Mouse (Mus musculus): Measurements from ENCODE around the gene Ctnnd2. TPM values are rescaled to one million over a fixed set of nuclear protein-coding genes. Genes with fewer than 3 reads are reported as not detected.

The Ctnnd2 gene
- polyA plus RNA-seq, 1 experiment from 2014 or later, result 0.16 TPM

GRCm38 (mm10) chr15:30333336-30334310, 161.2 kb downstream of the Ctnnd2 start:
- Histone ChIP-seq H3K4me2 (no peak overlapping the region), H3K27ac (replicated peaks) (no peak overlapping the region), H3K36me3 (replicated peaks) (no peaks in the 10 kb centered on the region), H3K4me3 (replicated peaks) (no peak overlapping the region), H3K4me1 (replicated peaks) (no peaks in the 10 kb centered on the region), H3K9me3 (replicated peaks) (no peaks in the 10 kb centered on the region), H3K9ac (no peak overlapping the region), H3K27me3 (no peaks in the 10 kb centered on the region)
- no peak for ATAC-seq (ENCODE audit: insufficient read depth)
- 59% methylated on average over 2 of the region's 2 CpGs for WGBS (ENCODE audit: insufficient replicate concordance)

- Histone ChIP-seq H3K4me2 (no peak overlapping the region), H3K9ac (no peak overlapping the region), H3K27ac (replicated peaks) (no peak overlapping the region), H3K36me3 (replicated peaks) (no peaks in the 10 kb centered on the region), H3K27me3 (no peaks in the 10 kb centered on the region), H3K4me3 (replicated peaks) (no peak overlapping the region), H3K9me3 (replicated peaks) (no peaks in the 10 kb centered on the region), H3K4me1 (replicated peaks) (no peaks in the 10 kb centered on the region)
- ATAC-seq (ENCODE audit: insufficient read depth), result no peak
- WGBS (ENCODE audit: insufficient replicate concordance), result 60% methylated on average over 6 of the region's 6 CpGs
Measured at GRCm38 (mm10) chr15:30338585-30339197, 166.3 kb downstream of the Ctnnd2 start.

DNA sequence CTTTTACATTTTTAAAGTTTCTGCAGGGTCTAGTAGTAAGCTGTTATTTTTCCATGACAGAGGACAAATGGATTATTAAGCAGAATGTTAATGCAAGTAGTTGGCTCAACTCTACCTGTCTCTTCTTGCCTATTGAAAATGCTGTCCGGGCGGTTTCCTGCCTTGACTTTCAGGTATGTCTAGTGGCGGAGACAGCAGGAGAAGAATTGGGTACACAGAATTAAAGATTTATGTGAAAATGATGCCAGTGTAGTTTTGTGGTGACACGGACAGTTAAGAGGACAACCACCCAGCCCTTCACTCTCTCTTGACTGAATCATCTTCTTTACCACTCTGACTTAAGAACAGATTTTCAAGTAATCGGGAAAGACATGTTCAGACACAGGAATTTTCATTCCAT, 173.4 kb downstream of the Ctnnd2 start:
- Histone ChIP-seq H3K4me1 (replicated peaks) (no peaks in the 10 kb centered on the region), H3K27me3 (no peaks in the 10 kb centered on the region), H3K4me3 (replicated peaks) (no peak overlapping the region), H3K27ac (replicated peaks) (no peak overlapping the region), H3K9ac (no peak overlapping the region), H3K36me3 (replicated peaks) (no peaks in the 10 kb centered on the region), H3K4me2 (no peak overlapping the region), H3K9me3 (replicated peaks) (no peaks in the 10 kb centered on the region)
- ATAC-seq (ENCODE audit: insufficient read depth), result no peak
- 72% methylated on average over 5 of the region's 5 CpGs for WGBS (ENCODE audit: insufficient replicate concordance)

DNA sequence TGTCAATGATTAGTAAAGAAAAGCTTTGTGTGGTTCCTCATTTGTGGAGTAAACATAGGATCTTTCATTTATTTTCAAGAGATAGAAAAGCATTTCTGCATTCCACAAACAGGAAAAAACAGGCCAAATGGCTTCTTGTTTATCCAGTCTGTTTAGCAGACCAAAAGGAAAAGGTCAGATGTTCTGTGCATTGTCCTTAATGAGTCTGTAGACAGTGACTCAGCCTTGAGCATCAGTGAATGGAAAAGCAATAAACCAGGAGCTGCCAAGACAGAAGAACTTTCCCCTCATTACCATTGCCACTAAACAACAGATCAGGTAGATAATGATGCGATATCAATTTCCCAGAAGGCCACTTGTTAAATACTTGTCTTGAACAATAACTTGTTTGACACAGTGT, 192.1 kb downstream of the Ctnnd2 start:
- Histone ChIP-seq H3K9me3 (replicated peaks) (no peaks in the 10 kb centered on the region), H3K9ac (no peak overlapping the region), H3K4me2 (no peak overlapping the region), H3K4me1 (replicated peaks) (no peaks in the 10 kb centered on the region), H3K27ac (replicated peaks) (no peak overlapping the region), H3K36me3 (replicated peaks) (no peaks in the 10 kb centered on the region), H3K27me3 (no peaks in the 10 kb centered on the region), H3K4me3 (replicated peaks) (no peak overlapping the region)
- no peak for ATAC-seq (ENCODE audit: insufficient read depth)
- 68% methylated on average over 1 of the region's 1 CpGs for WGBS (ENCODE audit: insufficient replicate concordance)

- no peaks in the 10 kb centered on the region for H3K4me1 ChIP-seq (replicated peaks)
- no peak for ATAC-seq (ENCODE audit: insufficient read depth)
- H3K27me3 ChIP-seq, result no peaks in the 10 kb centered on the region
- H3K9ac ChIP-seq, result no peak overlapping the region
- H3K9me3 ChIP-seq (replicated peaks), result no peaks in the 10 kb centered on the region
- no peak overlapping the region for H3K27ac ChIP-seq (replicated peaks)
- 59% methylated on average over 7 of the region's 7 CpGs for WGBS (ENCODE audit: insufficient replicate concordance)
- H3K4me3 ChIP-seq (replicated peaks), result no peak overlapping the region
- H3K4me2 ChIP-seq, result no peak overlapping the region
- no peaks in the 10 kb centered on the region for H3K36me3 ChIP-seq (replicated peaks)
Measured at GRCm38 (mm10) chr15:30369997-30370396, 197.6 kb downstream of the Ctnnd2 start.

GRCm38 (mm10) chr15:30371151-30371550, 198.8 kb downstream of the Ctnnd2 start:
- Histone ChIP-seq H3K36me3 (replicated peaks) (no peaks in the 10 kb centered on the region), H3K9me3 (replicated peaks) (no peaks in the 10 kb centered on the region), H3K4me3 (replicated peaks) (no peak overlapping the region), H3K27ac (replicated peaks) (no peak overlapping the region), H3K4me2 (no peak overlapping the region), H3K9ac (no peak overlapping the region), H3K27me3 (no peaks in the 10 kb centered on the region), H3K4me1 (replicated peaks) (no peaks in the 10 kb centered on the region)
- ATAC-seq (ENCODE audit: insufficient read depth), result no peak
- 48% methylated on average over 2 of the region's 2 CpGs for WGBS (ENCODE audit: insufficient replicate concordance)

DNA sequence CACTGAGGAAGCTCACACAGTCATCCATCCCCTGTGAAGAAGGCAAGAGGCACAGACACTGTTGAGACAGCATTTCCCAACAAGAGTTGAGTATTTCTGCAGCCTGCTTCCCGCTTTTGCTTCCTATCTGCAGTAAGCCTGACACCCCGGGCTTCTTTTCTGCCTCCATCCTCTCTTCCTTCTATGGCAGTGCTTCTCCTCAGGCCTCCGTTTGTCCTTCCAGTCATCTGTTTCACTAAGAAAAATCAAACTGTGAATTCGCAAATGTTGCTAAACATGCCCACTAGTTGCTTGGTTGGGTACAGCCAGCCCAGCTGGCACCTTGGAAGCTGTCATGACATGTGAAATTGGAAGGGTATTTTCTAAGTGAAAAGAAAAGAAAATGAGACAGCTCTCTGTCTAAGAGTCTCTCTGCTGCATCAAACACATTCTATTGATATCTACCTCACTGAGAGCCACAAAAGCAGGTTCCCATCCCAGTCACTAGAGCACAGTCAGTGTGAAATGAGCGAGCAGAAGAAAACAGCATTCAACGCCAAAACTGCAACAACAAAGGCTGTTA, 201.3 kb downstream of the Ctnnd2 start:
- 60% methylated on average over 6 of the region's 6 CpGs for WGBS (ENCODE audit: insufficient replicate concordance)
- no peak overlapping the region for H3K4me3 ChIP-seq (replicated peaks)
- no peaks in the 10 kb centered on the region for H3K4me1 ChIP-seq (replicated peaks)
- no peaks in the 10 kb centered on the region for H3K9me3 ChIP-seq (replicated peaks)
- H3K36me3 ChIP-seq (replicated peaks), result no peaks in the 10 kb centered on the region
- H3K27me3 ChIP-seq, result no peaks in the 10 kb centered on the region
- H3K4me2 ChIP-seq, result no peak overlapping the region
- ATAC-seq (ENCODE audit: insufficient read depth), result no peak
- no peak overlapping the region for H3K9ac ChIP-seq
- H3K27ac ChIP-seq (replicated peaks), result no peak overlapping the region

DNA sequence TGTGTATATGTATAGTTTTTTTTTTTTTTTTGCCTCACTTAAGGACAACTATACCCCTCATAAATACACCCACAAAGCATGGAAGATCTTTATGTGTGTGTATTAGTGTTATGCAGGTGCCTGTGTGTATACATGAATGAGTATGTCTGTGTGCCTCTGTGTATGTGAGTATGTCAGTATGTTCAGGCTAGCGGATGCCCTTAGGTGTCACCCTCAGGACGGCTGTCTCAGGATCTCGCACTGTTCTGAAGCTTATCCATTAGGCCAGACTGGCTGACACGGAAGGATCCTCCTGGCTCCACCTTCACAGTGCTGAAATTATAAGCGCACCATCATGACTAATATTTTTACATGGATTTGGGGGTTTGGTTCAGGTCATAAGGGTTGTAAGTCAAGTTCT, 202.5 kb downstream of the Ctnnd2 start:
- no peaks in the 10 kb centered on the region for H3K36me3 ChIP-seq (replicated peaks)
- no peak overlapping the region for H3K27ac ChIP-seq (replicated peaks)
- WGBS (ENCODE audit: insufficient replicate concordance), result 73% methylated on average over 5 of the region's 5 CpGs
- no peaks in the 10 kb centered on the region for H3K9me3 ChIP-seq (replicated peaks)
- ATAC-seq (ENCODE audit: insufficient read depth), result no peak
- H3K4me2 ChIP-seq, result no peak overlapping the region
- no peaks in the 10 kb centered on the region for H3K27me3 ChIP-seq
- H3K4me1 ChIP-seq (replicated peaks), result no peaks in the 10 kb centered on the region
- H3K9ac ChIP-seq, result no peak overlapping the region
- no peak overlapping the region for H3K4me3 ChIP-seq (replicated peaks)

DNA sequence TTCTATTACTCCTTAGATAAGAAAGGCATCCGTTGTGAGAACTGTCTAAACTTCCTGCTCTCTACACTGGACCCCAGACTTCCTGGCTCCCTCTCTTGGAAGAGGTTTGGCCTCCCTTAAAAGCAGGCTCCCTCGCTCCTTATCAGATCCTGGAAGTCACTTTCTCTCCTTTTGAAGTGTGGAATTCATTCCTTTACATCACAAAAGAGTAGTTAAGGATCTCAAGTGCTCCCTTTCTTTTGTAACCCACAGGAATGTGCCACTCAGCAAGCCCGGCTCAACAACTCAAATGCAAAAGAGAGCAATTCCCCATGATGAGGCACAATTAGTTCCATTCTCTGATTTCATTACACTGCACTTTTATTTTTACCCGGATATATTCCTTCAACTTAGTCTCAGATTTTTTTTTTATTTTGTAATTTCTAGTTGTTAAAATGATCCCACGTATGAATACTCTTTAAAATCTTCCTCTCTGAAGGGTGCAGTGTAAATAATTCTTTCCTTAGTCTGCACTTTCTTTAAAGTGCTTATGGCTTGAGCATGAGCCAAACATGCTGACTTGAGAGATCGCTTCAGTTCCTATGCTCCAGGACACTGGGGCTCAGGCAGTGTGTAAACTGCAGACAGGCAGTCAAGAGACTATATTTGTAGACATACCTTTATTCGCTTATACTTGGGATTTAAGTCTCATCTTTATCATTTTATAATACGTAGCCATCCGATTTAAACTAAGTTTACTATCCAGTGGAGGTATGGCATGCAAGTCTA, 210.9 kb downstream of the Ctnnd2 start:
- no peaks in the 10 kb centered on the region for H3K4me1 ChIP-seq (replicated peaks)
- H3K4me3 ChIP-seq (replicated peaks), result no peak overlapping the region
- no peaks in the 10 kb centered on the region for H3K27me3 ChIP-seq
- no peak for ATAC-seq (ENCODE audit: insufficient read depth)
- WGBS (ENCODE audit: insufficient replicate concordance), result 31% methylated on average over 9 of the region's 9 CpGs
- H3K9ac ChIP-seq, result no peak overlapping the region
- H3K36me3 ChIP-seq (replicated peaks), result no peaks in the 10 kb centered on the region
- no peaks in the 10 kb centered on the region for H3K9me3 ChIP-seq (replicated peaks)
- no peak overlapping the region for H3K4me2 ChIP-seq
- no peak overlapping the region for H3K27ac ChIP-seq (replicated peaks)

DNA sequence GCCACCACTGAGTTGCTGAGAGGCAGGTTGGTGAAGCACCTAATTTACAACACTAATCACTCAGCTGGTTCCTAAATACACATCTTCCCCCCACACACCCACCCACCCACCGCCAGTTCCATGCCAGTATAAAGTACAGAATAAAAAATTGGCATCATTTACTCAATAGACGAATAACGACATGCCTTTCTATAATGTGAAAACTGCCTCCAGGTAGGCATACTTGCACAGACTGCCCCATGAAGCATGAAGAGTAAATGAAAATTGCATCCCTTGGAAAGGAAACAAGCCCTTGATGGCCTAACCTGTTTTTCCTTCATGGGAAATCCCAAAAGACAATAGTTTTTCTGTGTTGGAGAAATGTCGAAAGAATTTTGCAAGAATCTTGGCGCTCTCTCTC, 212.0 kb downstream of the Ctnnd2 start:
- WGBS (ENCODE audit: insufficient replicate concordance), result 67% methylated on average over 5 of the region's 5 CpGs
- H3K27me3 ChIP-seq, result no peaks in the 10 kb centered on the region
- no peaks in the 10 kb centered on the region for H3K4me1 ChIP-seq (replicated peaks)
- H3K9me3 ChIP-seq (replicated peaks), result no peaks in the 10 kb centered on the region
- no peak overlapping the region for H3K4me2 ChIP-seq
- no peak overlapping the region for H3K4me3 ChIP-seq (replicated peaks)
- H3K9ac ChIP-seq, result no peak overlapping the region
- H3K36me3 ChIP-seq (replicated peaks), result no peaks in the 10 kb centered on the region
- no peak for ATAC-seq (ENCODE audit: insufficient read depth)
- no peak overlapping the region for H3K27ac ChIP-seq (replicated peaks)

DNA sequence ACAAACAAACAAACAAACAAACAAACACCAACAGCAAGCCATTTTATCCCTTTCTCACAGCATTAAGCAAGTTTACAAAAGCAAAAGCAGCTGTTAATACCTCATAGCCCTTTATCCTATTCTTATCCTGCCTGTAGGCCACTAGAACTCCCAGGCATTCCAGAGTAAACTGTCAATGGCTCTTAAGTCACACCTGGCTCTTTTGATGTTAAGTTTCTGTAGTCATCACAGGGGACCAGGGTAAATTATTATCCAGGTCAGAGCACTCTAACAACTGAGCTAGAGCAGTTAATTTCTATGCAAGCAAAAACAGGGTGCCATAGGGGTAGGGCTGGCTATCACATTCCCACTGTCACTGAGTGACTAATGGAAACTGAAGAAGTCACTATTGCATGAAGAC, 214.1 kb downstream of the Ctnnd2 start:
- no peak overlapping the region for H3K9ac ChIP-seq

More for the DNA sequence above, 214.1 kb downstream of the Ctnnd2 start:
- no peak for ATAC-seq (ENCODE audit: insufficient read depth)
- Histone ChIP-seq H3K4me2 (no peak overlapping the region), H3K4me1 (replicated peaks) (no peaks in the 10 kb centered on the region), H3K4me3 (replicated peaks) (no peak overlapping the region), H3K36me3 (replicated peaks) (no peaks in the 10 kb centered on the region), H3K27me3 (no peaks in the 10 kb centered on the region), H3K27ac (replicated peaks) (no peak overlapping the region), H3K9me3 (replicated peaks) (no peaks in the 10 kb centered on the region)
